Mouse (Mus musculus) heart, postnatal 0 days (tissue): ENCODE data around the gene Atf1. TPM values are rescaled to one million over a fixed set of nuclear protein-coding genes. Genes with fewer than 3 reads are reported as not detected.

ENCODE experiments used
- ATAC-seq: fragments of 200-750 bp; cut with Nextera tagmentation; 2 replicates; pipeline ENCODE4 v1.8.0; 2017; ENCODE audit warnings: low read depth, moderate number of reproducible peaks, moderate library complexity; ENCODE audit not compliant: insufficient read depth
- DNase-seq: peaks from one replicate; pipeline ENCODE4 v3.0.0-alpha.2; 2016; ENCODE audit warnings: low spot score
- H3K27ac ChIP-seq: fragments of 300-500 bp; sonication (generic); 2 replicates; pipeline ENCODE4 v1.5.1; 2014; ENCODE audit warnings: low read depth, mild to moderate bottlenecking
- H3K27me3 ChIP-seq: fragments of 300-500 bp; sonication (generic); 2 replicates; pipeline ENCODE4 v1.6.1; 2014; ENCODE audit warnings: low read length, mixed read lengths; ENCODE audit not compliant: control insufficient read depth, insufficient read depth
- H3K36me3 ChIP-seq: fragments of 300-500 bp; sonication (generic); replicated peaks from 2 replicates; pipeline ENCODE4 v1.6.1; 2014; ENCODE audit warnings: low read length, mixed read lengths; ENCODE audit not compliant: control insufficient read depth, insufficient read depth
- H3K4me1 ChIP-seq: fragments of 300-500 bp; sonication (generic); 2 replicates; pipeline ENCODE4 v1.6.1; 2014; ENCODE audit warnings: antibody characterized with exemption; ENCODE audit not compliant: control insufficient read depth, insufficient read depth
- H3K4me2 ChIP-seq: fragments of 300-500 bp; sonication (generic); 2 replicates; pipeline ENCODE4 v1.6.1; 2014; ENCODE audit warnings: low read depth, mild to moderate bottlenecking, low read length, moderate library complexity
- H3K4me3 ChIP-seq: fragments of 300-500 bp; sonication (generic); 2 replicates; pipeline ENCODE4 v1.5.1; 2014; ENCODE audit warnings: low read depth, low read length
- H3K9ac ChIP-seq: fragments of 300-500 bp; sonication (generic); replicated peaks from 2 replicates; pipeline ENCODE4 v1.6.1; 2014; ENCODE audit warnings: low read depth, low read length, mixed read lengths
- H3K9me3 ChIP-seq: fragments of 300-500 bp; sonication (generic); replicated peaks from 2 replicates; pipeline ENCODE4 v1.6.1; 2016; ENCODE audit warnings: low read length; ENCODE audit not compliant: control insufficient read depth
- CTCF ChIP-seq: IDR thresholded peaks from 2 replicates; pipeline ENCODE4 v1.5.1; 2016; ENCODE audit warnings: antibody characterized with exemption, control low read depth, low read depth
- EP300 ChIP-seq: IDR thresholded peaks from 2 replicates; pipeline ENCODE4 v1.6.1; 2016; ENCODE audit warnings: antibody characterized with exemption, low read depth
- WGBS: fragments of 180-500 bp; shearing (Covaris S2); extraction: QIAGEN DNeasy Blood & Tissue Kit; methylation state at CpG from one replicate; pipeline ENCODE4 v1.1.7; 2014; 5-methylcytosine and 5-hydroxymethylcytosine counted together
- polyA plus RNA-seq: library from polyadenylated mRNA; unstranded; fragments of >200 nt; fragmentation: Nextera tagmentation; extraction: Ambion mirVana; gene quantifications from 2 replicates; pipeline ENCODE4 v1.2.1, GENCODE M21; 2015
- total RNA-seq: library from RNA; depleted of rRNA; stranded (reverse); fragments of >200 nt; gene quantifications from 2 replicates; pipeline ENCODE4 v1.2.3, GENCODE M21; 2014; ENCODE audit warnings: low replicate concordance

Gene Atf1
- total and polyA plus RNA-seq, 2 experiments from 2014 or later = 33.9 to 51.4 TPM

GRCm38 (mm10) chr15:100216173-100216572 lies 11.4 kb upstream of the Atf1 start:
- WGBS = 92% methylated on average over 9 of the region's 9 CpGs
- no peak overlapping the region for H3K4me3 ChIP-seq
- H3K36me3 ChIP-seq = peaks cover 64% of the 10 kb centered on the region
- no peaks in the 10 kb centered on the region for H3K9me3 ChIP-seq
- ATAC-seq (no peak), DNase-seq (no peak)
- no peak overlapping the region for H3K27ac ChIP-seq
- no peaks in the 10 kb centered on the region for H3K4me1 ChIP-seq
- no peaks in the 10 kb centered on the region for H3K27me3 ChIP-seq
- no peak for TF ChIP-seq EP300
- TF ChIP-seq CTCF = no peak
- no peak overlapping the region for H3K9ac ChIP-seq
- H3K4me2 ChIP-seq = no peak overlapping the region

- Histone ChIP-seq H3K27me3 (no peaks in the 10 kb centered on the region), H3K4me1 (no peaks in the 10 kb centered on the region), H3K9me3 (peaks cover 10% of the 10 kb centered on the region), H3K36me3 (peaks cover 49% of the 10 kb centered on the region), H3K4me2 (no peak overlapping the region), H3K27ac (no peak overlapping the region), H3K9ac (no peak overlapping the region), H3K4me3 (no peak overlapping the region)
- DNase-seq (no peak), ATAC-seq (no peak)
- 88% methylated on average over 3 of the region's 3 CpGs for WGBS
- TF ChIP-seq EP300 = no peak
- TF ChIP-seq CTCF = no peak
These were observed 9.6 kb upstream of the Atf1 start for GRCm38 (mm10) chr15:100218018-100218417.

GRCm38 (mm10) chr15:100219396-100219795 lies 8.2 kb upstream of the Atf1 start:
- no peak for ATAC-seq
- TF ChIP-seq EP300 (no peak), CTCF (no peak)
- 59% methylated on average over 1 of the region's 1 CpGs for WGBS
- Histone ChIP-seq H3K27me3 (no peaks in the 10 kb centered on the region), H3K36me3 (peaks cover 41% of the 10 kb centered on the region), H3K27ac (no peak overlapping the region), H3K4me3 (no peak overlapping the region), H3K4me2 (no peak overlapping the region), H3K9ac (no peak overlapping the region), H3K9me3 (peaks cover 17% of the 10 kb centered on the region), H3K4me1 (no peaks in the 10 kb centered on the region)
- no peak for DNase-seq

- H3K27me3 ChIP-seq = no peaks in the 10 kb centered on the region
- whole genome bisulfite sequencing = 55% methylated on average over 7 of the region's 7 CpGs
- H3K4me1 ChIP-seq = no peaks in the 10 kb centered on the region
- ATAC-seq (no peak), DNase-seq (no peak)
- peaks cover 26% of the 10 kb centered on the region for H3K36me3 ChIP-seq
- no peak overlapping the region for H3K4me2 ChIP-seq
- no peak for TF ChIP-seq EP300
- TF ChIP-seq CTCF = no peak
- no peak overlapping the region for H3K9ac ChIP-seq
- H3K9me3 ChIP-seq = peaks cover 17% of the 10 kb centered on the region
- H3K27ac ChIP-seq = no peak overlapping the region
- H3K4me3 ChIP-seq = no peak overlapping the region
These were observed 6.7 kb upstream of the Atf1 start for GRCm38 (mm10) chr15:100220916-100221315.

GRCm38 (mm10) chr15:100225381-100225780 lies 2.2 kb upstream of the Atf1 start:
- no peak for ATAC-seq
- H3K4me3 ChIP-seq = no peak overlapping the region
- H3K4me2 ChIP-seq = no peak overlapping the region
- no peak for TF ChIP-seq CTCF
- TF ChIP-seq EP300 = no peak
- 0 out of 2 replicates have a peak, but pooled peaks cover 9% of the 10 kb centered on the region for H3K36me3 ChIP-seq
- H3K9ac ChIP-seq = no peak overlapping the region
- no peaks in the 10 kb centered on the region for H3K27me3 ChIP-seq
- no peak for DNase-seq
- H3K27ac ChIP-seq = peak overlapping the region; percentile 100; the same call in 1 of the 2 replicates
- WGBS = 83% methylated on average over 4 of the region's 4 CpGs
- H3K4me1 ChIP-seq = peaks cover 14% of the 10 kb centered on the region
- peaks cover 17% of the 10 kb centered on the region for H3K9me3 ChIP-seq

- WGBS = 73% methylated on average over 1 of the region's 1 CpGs
These were observed 1.7 kb upstream of the Atf1 start for GRCm38 (mm10) chr15:100225891-100226290.

More at GRCm38 (mm10) chr15:100225891-100226290, 1.7 kb upstream of the Atf1 start:
- Histone ChIP-seq H3K27me3 (no peaks in the 10 kb centered on the region), H3K36me3 (0 out of 2 replicates have a peak, but pooled peaks cover 9% of the 10 kb centered on the region), H3K9me3 (peaks cover 17% of the 10 kb centered on the region), H3K4me2 (no peak overlapping the region), H3K9ac (no peak overlapping the region), H3K4me1 (peaks cover 14% of the 10 kb centered on the region), H3K4me3 (no peak overlapping the region), H3K27ac (peak overlapping the region; percentile 100)
- DNase-seq (no peak), ATAC-seq (no peak)
- TF ChIP-seq CTCF (no peak), EP300 (no peak)
